Mouse (Mus musculus): ENCODE measurements around the gene Etl4. TPM values are rescaled to one million over a fixed set of nuclear protein-coding genes. Genes with fewer than 3 reads are reported as not detected.
A peak's percentile ranks its signal among the peaks of the same experiment; 100 is the strongest.

Etl4 gene
- total and polyA plus RNA-seq, 3 experiments, result 29.8 to 40.3 (median 36.0) TPM

- no peak overlapping the region for H3K4me3 ChIP-seq
- no peaks in the 10 kb centered on the region; the same call in 1 of the 2 replicates for H3K4me1 ChIP-seq (ENCODE audit: control insufficient read depth, insufficient read depth, low read length)
- no peaks in the 10 kb centered on the region for H3K27me3 ChIP-seq (ENCODE audit: control insufficient read depth, insufficient read depth, low read length)
- H3K27ac ChIP-seq, result no peak overlapping the region
- no peaks in the 10 kb centered on the region; the same call in 1 of the 2 replicates for H3K36me3 ChIP-seq (ENCODE audit: control insufficient read depth, insufficient read depth, low read length)
- intact Hi-C loops (cut with DNase I), result loop anchor here (5.0 to 10.0 kb wide), 4 partner anchors 104 to 499 kb away; no protein-coding TSS in a partner anchor
- TF ChIP-seq CTCF (IDR thresholded peaks at IDR 0.05) (no peak), POLR2A (IDR thresholded peaks at IDR 0.05; ENCODE audit: insufficient read depth, low read depth, low read length) (no peak), EP300 (IDR thresholded peaks at IDR 0.05; ENCODE audit: insufficient read depth, low read depth, low read length) (no peak)
- no peaks in the 10 kb centered on the region for H3K79me2 ChIP-seq (replicated peaks; ENCODE audit: control insufficient read depth, insufficient read depth, low read length)
- no peak for DNase-seq
- no peak overlapping the region for H3K9ac ChIP-seq (ENCODE audit: low read depth, low read length)
- 54% methylated on average over 6 of the region's 6 CpGs for WGBS
These were observed 866.7 kb downstream of the Etl4 start for GRCm38 (mm10) chr2:20776171-20776704.

GRCm38 (mm10) chr2:20777931-20778330 lies 868.4 kb downstream of the Etl4 start:
- WGBS, result 83% methylated on average over 6 of the region's 6 CpGs
- H3K9ac ChIP-seq (ENCODE audit: low read depth, low read length), result no peak overlapping the region
- H3K4me3 ChIP-seq, result no peak overlapping the region

GRCm38 (mm10) chr2:20779484-20780381 lies 870.2 kb downstream of the Etl4 start:
- H3K9ac ChIP-seq (ENCODE audit: low read depth, low read length), result no peak overlapping the region
- intact Hi-C loops (cut with DNase I), result loop anchor here (5.0 to 10.0 kb wide), 4 partner anchors 107 to 502 kb away; no protein-coding TSS in a partner anchor
- H3K79me2 ChIP-seq (replicated peaks; ENCODE audit: control insufficient read depth, insufficient read depth, low read length), result no peaks in the 10 kb centered on the region
- no peaks in the 10 kb centered on the region; the same call in 1 of the 2 replicates for H3K36me3 ChIP-seq (ENCODE audit: control insufficient read depth, insufficient read depth, low read length)
- no peaks in the 10 kb centered on the region; the same call in 1 of the 2 replicates for H3K4me1 ChIP-seq (ENCODE audit: control insufficient read depth, insufficient read depth, low read length)
- peak; percentile 19 to 26 for DNase-seq
- H3K4me3 ChIP-seq, result no peak overlapping the region
- no peak overlapping the region for H3K27ac ChIP-seq
- H3K27me3 ChIP-seq (ENCODE audit: control insufficient read depth, insufficient read depth, low read length), result no peaks in the 10 kb centered on the region
- TF ChIP-seq POLR2A (IDR thresholded peaks at IDR 0.05; ENCODE audit: insufficient read depth, low read depth, low read length), result no peak
- peak; percentile 89 for TF ChIP-seq CTCF (IDR thresholded peaks at IDR 0.05)
- TF ChIP-seq EP300 (IDR thresholded peaks at IDR 0.05; ENCODE audit: insufficient read depth, low read depth, low read length), result 0 out of 2 replicates have a peak, but pooled peaks have one; percentile 37
- WGBS, result 39% methylated on average over 6 of the region's 6 CpGs

More at GRCm38 (mm10) chr2:20777931-20778330, 868.4 kb downstream of the Etl4 start:
- no peak for DNase-seq
- Histone ChIP-seq H3K27me3 (ENCODE audit: control insufficient read depth, insufficient read depth, low read length) (no peaks in the 10 kb centered on the region), H3K4me1 (ENCODE audit: control insufficient read depth, insufficient read depth, low read length) (no peaks in the 10 kb centered on the region; the same call in 1 of the 2 replicates), H3K27ac (no peak overlapping the region), H3K79me2 (replicated peaks; ENCODE audit: control insufficient read depth, insufficient read depth, low read length) (no peaks in the 10 kb centered on the region), H3K36me3 (ENCODE audit: control insufficient read depth, insufficient read depth, low read length) (no peaks in the 10 kb centered on the region)
- intact Hi-C loops (cut with DNase I), result loop anchor here (5.0 to 10.0 kb wide), 4 partner anchors 106 to 501 kb away; no protein-coding TSS in a partner anchor
- TF ChIP-seq EP300 (IDR thresholded peaks at IDR 0.05; ENCODE audit: insufficient read depth, low read depth, low read length), result no peak
- no peak for TF ChIP-seq POLR2A (IDR thresholded peaks at IDR 0.05; ENCODE audit: insufficient read depth, low read depth, low read length)
- TF ChIP-seq CTCF (IDR thresholded peaks at IDR 0.05), result peak; percentile 47

GRCm38 (mm10) chr2:20801236-20801890 lies 891.8 kb downstream of the Etl4 start:
- TF ChIP-seq POLR2A (IDR thresholded peaks at IDR 0.05; ENCODE audit: insufficient read depth, low read depth, low read length), result no peak
- TF ChIP-seq EP300 (IDR thresholded peaks at IDR 0.05; ENCODE audit: insufficient read depth, low read depth, low read length), result no peak
- no peak for TF ChIP-seq CTCF (IDR thresholded peaks at IDR 0.05)

GRCm38 (mm10) chr2:20811506-20811905 lies 901.9 kb downstream of the Etl4 start:
- TF ChIP-seq EP300 (IDR thresholded peaks at IDR 0.05; ENCODE audit: insufficient read depth, low read depth, low read length) (no peak), POLR2A (IDR thresholded peaks at IDR 0.05; ENCODE audit: insufficient read depth, low read depth, low read length) (no peak), CTCF (IDR thresholded peaks at IDR 0.05) (no peak)
- H3K9ac ChIP-seq (ENCODE audit: low read depth, low read length), result no peak overlapping the region
- no peak overlapping the region for H3K27ac ChIP-seq
- 50% methylated on average over 8 of the region's 8 CpGs for WGBS
- no peaks in the 10 kb centered on the region for H3K27me3 ChIP-seq (ENCODE audit: control insufficient read depth, insufficient read depth, low read length)
- intact Hi-C loops (cut with DNase I), result no loop called here
- no peaks in the 10 kb centered on the region for H3K4me1 ChIP-seq (ENCODE audit: control insufficient read depth, insufficient read depth, low read length)
- DNase-seq, result peak; percentile 30 to 32
- no peaks in the 10 kb centered on the region for H3K79me2 ChIP-seq (replicated peaks; ENCODE audit: control insufficient read depth, insufficient read depth, low read length)
- no peak overlapping the region for H3K4me3 ChIP-seq
- no peaks in the 10 kb centered on the region for H3K36me3 ChIP-seq (ENCODE audit: control insufficient read depth, insufficient read depth, low read length)

More at GRCm38 (mm10) chr2:20801236-20801890, 891.8 kb downstream of the Etl4 start:
- Histone ChIP-seq H3K4me3 (no peak overlapping the region), H3K79me2 (replicated peaks; ENCODE audit: control insufficient read depth, insufficient read depth, low read length) (no peaks in the 10 kb centered on the region), H3K9ac (ENCODE audit: low read depth, low read length) (no peak overlapping the region), H3K27ac (no peak overlapping the region), H3K36me3 (ENCODE audit: control insufficient read depth, insufficient read depth, low read length) (peaks cover 2% of the 10 kb centered on the region; the same call in 1 of the 2 replicates), H3K27me3 (ENCODE audit: control insufficient read depth, insufficient read depth, low read length) (no peaks in the 10 kb centered on the region), H3K4me1 (ENCODE audit: control insufficient read depth, insufficient read depth, low read length) (no peaks in the 10 kb centered on the region)
- no peak for DNase-seq
- 89% methylated on average over 8 of the region's 8 CpGs for WGBS
- intact Hi-C loops (cut with DNase I), result no loop called here

Data from heart, adult 2 months (tissue).